Mouse (Mus musculus) kidney, adult 2 months (tissue): ENCODE data around the gene Zfp462. TPM values are rescaled to one million over a fixed set of nuclear protein-coding genes. Genes with fewer than 3 reads are reported as not detected.

Experiments used
- DNase-seq: peaks from one replicate; pipeline ENCODE4 v3.0.0; 2021
- H3K27ac ChIP-seq: fragments of 200-500 bp; 2 replicates; pipeline ENCODE4 v1.5.1; 2012; ENCODE audit warnings: low read depth, low read length, control low read depth, inconsistent platforms; ENCODE audit not compliant: insufficient read depth
- H3K27me3 ChIP-seq: fragments of 200-500 bp; replicated peaks from 2 replicates; pipeline ENCODE4 v1.6.1; 2012; ENCODE audit warnings: mild to moderate bottlenecking, moderate library complexity, low read length, inconsistent platforms; ENCODE audit not compliant: control insufficient read depth, insufficient read depth
- H3K36me3 ChIP-seq: fragments of 200-500 bp; 2 replicates; pipeline ENCODE4 v1.6.1; 2012; ENCODE audit warnings: mild to moderate bottlenecking, moderate library complexity, low read length, inconsistent platforms; ENCODE audit not compliant: control insufficient read depth, insufficient read depth
- H3K4me1 ChIP-seq: fragments of 200-500 bp; 2 replicates; pipeline ENCODE4 v1.6.1; 2011; ENCODE audit warnings: low read length; ENCODE audit not compliant: control insufficient read depth, insufficient read depth
- H3K4me3 ChIP-seq: fragments of 200-500 bp; 2 replicates; pipeline ENCODE4 v1.5.1; 2011; ENCODE audit warnings: mild to moderate bottlenecking, low read depth, low read length, control low read depth; ENCODE audit not compliant: insufficient read depth
- CTCF ChIP-seq: fragments of 200-500 bp; conservative IDR thresholded peaks from 2 replicates; pipeline ENCODE4 v1.5.1; 2011; ENCODE audit warnings: low read depth, mild to moderate bottlenecking, control low read depth, low read length, moderate library complexity, mixed read lengths; ENCODE audit not compliant: insufficient read depth, insufficient read length
- POLR2A ChIP-seq: fragments of 200-500 bp; IDR thresholded peaks from one replicate; pipeline ENCODE4 v1.6.1; 2011; ENCODE audit warnings: low read depth, low read length, control low read depth
- WGBS: fragments of 180-500 bp; shearing (Covaris S2); methylation state at CpG from one replicate; pipeline ENCODE4 v1.1.7; 2018; 5-methylcytosine and 5-hydroxymethylcytosine counted together
- polyA plus RNA-seq: library from polyadenylated mRNA; depleted of rRNA; stranded (reverse); fragments of >200 nt; gene quantifications from 2 replicates; pipeline ENCODE4 v1.2.3, GENCODE M21; 2012

Gene Zfp462
- polyA plus RNA-seq, 1 experiment, result 8.7 TPM

- Histone ChIP-seq H3K27me3 (no peaks in the 10 kb centered on the region), H3K36me3 (no peaks in the 10 kb centered on the region), H3K4me3 (peak overlapping the region; percentile 32), H3K4me1 (peaks cover 13% of the 10 kb centered on the region), H3K27ac (peak overlapping the region; percentile 33)
- DNase-seq, result peak; percentile 90
- WGBS, result 18% methylated on average over 17 of the region's 17 CpGs
- TF ChIP-seq CTCF, result no peak
- TF ChIP-seq POLR2A, result no peak
Observed at GRCm38 (mm10) chr4:54966161-54966806, 21.4 kb downstream of the Zfp462 start.

GRCm38 (mm10) chr4:54967166-54967565 lies 22.3 kb downstream of the Zfp462 start:
- DNase-seq, result no peak

GRCm38 (mm10) chr4:54967721-54968120 lies 22.9 kb downstream of the Zfp462 start:
- Histone ChIP-seq H3K4me1 (peaks cover 13% of the 10 kb centered on the region), H3K4me3 (no peak overlapping the region), H3K27ac (peak overlapping the region; percentile 59), H3K36me3 (no peaks in the 10 kb centered on the region), H3K27me3 (no peaks in the 10 kb centered on the region)
- peak; percentile 85 for DNase-seq
- TF ChIP-seq CTCF, result no peak
- no peak for TF ChIP-seq POLR2A
- 42% methylated on average over 5 of the region's 5 CpGs for WGBS

More at GRCm38 (mm10) chr4:54967166-54967565, 22.3 kb downstream of the Zfp462 start:
- Histone ChIP-seq H3K27me3 (no peaks in the 10 kb centered on the region), H3K27ac (peak overlapping the region; percentile 59), H3K4me3 (no peak overlapping the region), H3K36me3 (no peaks in the 10 kb centered on the region), H3K4me1 (peaks cover 13% of the 10 kb centered on the region)
- TF ChIP-seq POLR2A (no peak), CTCF (no peak)
- 69% methylated on average over 4 of the region's 4 CpGs for WGBS

- no peak for DNase-seq
- no peaks in the 10 kb centered on the region for H3K36me3 ChIP-seq
- H3K4me1 ChIP-seq, result peaks cover 17% of the 10 kb centered on the region
- H3K27me3 ChIP-seq, result no peaks in the 10 kb centered on the region
- no peak overlapping the region for H3K4me3 ChIP-seq
- no peak overlapping the region for H3K27ac ChIP-seq
- WGBS, result 73% methylated on average over 12 of the region's 12 CpGs
- TF ChIP-seq CTCF (no peak), POLR2A (no peak)
Observed at GRCm38 (mm10) chr4:54969671-54970295, 24.9 kb downstream of the Zfp462 start.

- Histone ChIP-seq H3K4me3 (no peak overlapping the region), H3K27me3 (no peaks in the 10 kb centered on the region), H3K27ac (no peak overlapping the region), H3K4me1 (peaks cover 12% of the 10 kb centered on the region), H3K36me3 (no peaks in the 10 kb centered on the region)
- TF ChIP-seq CTCF, result no peak
- no peak for TF ChIP-seq POLR2A
- 60% methylated on average over 3 of the region's 3 CpGs for WGBS
- DNase-seq, result no peak
Observed at GRCm38 (mm10) chr4:54971386-54971785, 26.5 kb downstream of the Zfp462 start.

- H3K27ac ChIP-seq, result no peak overlapping the region
- 87% methylated on average over 4 of the region's 4 CpGs for WGBS
- no peak for TF ChIP-seq POLR2A
- no peak for TF ChIP-seq CTCF
- no peak for DNase-seq
- H3K27me3 ChIP-seq, result no peaks in the 10 kb centered on the region
- H3K4me1 ChIP-seq, result peaks cover 12% of the 10 kb centered on the region
- no peaks in the 10 kb centered on the region for H3K36me3 ChIP-seq
- H3K4me3 ChIP-seq, result no peak overlapping the region
Observed at GRCm38 (mm10) chr4:54972096-54972495, 27.2 kb downstream of the Zfp462 start.

- Histone ChIP-seq H3K4me1 (peaks cover 8% of the 10 kb centered on the region), H3K27ac (no peak overlapping the region), H3K27me3 (no peaks in the 10 kb centered on the region), H3K4me3 (no peak overlapping the region), H3K36me3 (no peaks in the 10 kb centered on the region)
- 46% methylated on average over 8 of the region's 8 CpGs for WGBS
- peak; percentile 71 for DNase-seq
- TF ChIP-seq CTCF (no peak), POLR2A (no peak)
Observed at GRCm38 (mm10) chr4:54972827-54973560, 28.1 kb downstream of the Zfp462 start.
